Mouse (Mus musculus): ENCODE measurements around the gene Neurod1. TPM values are rescaled to one million over a fixed set of nuclear protein-coding genes. Genes with fewer than 3 reads are reported as not detected.

Neurod1 gene
- polyA plus RNA-seq, 1 experiment: not detected

DNA sequence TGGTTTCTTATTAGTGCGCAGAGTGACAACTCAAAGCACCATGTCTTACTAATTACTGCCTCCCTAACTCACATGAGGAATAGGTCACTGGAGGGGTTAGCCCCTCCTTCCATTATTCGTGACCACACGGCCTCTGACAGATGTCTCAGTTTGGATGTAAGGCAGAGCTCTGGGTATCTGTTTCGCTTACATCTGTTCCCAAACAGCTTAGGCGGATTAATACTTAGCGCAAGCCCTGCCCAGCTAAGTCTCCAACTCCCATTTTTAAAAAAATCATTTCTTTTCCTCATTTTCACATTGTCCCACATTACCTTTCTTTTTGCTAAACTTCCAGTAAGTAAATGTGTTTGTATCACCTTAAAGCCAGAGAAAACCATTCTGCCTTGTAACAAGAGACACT lies 34.9 kb downstream of the Neurod1 start:
- Histone ChIP-seq H3K36me3 (ENCODE audit: control insufficient read depth, insufficient read depth) (no peaks in the 10 kb centered on the region), H3K27me3 (ENCODE audit: control insufficient read depth, insufficient read depth, insufficient read length) (no peaks in the 10 kb centered on the region), H3K79me3 (ENCODE audit: low read depth) (no peaks in the 10 kb centered on the region), H3K79me2 (ENCODE audit: control insufficient read depth, insufficient read depth) (no peaks in the 10 kb centered on the region), H3K4me3 (ENCODE audit: insufficient read depth, poor library complexity, severe bottlenecking) (no peak overlapping the region), H3ac (ENCODE audit: control insufficient read depth, insufficient read length, low read depth) (no peak overlapping the region)
- TF ChIP-seq MYOG (IDR thresholded peaks at IDR 0.05; ENCODE audit: control insufficient read depth, extremely low read depth, insufficient read length) (no peak), CTCF (IDR thresholded peaks at IDR 0.05; ENCODE audit: control insufficient read depth, insufficient read depth, insufficient read length) (no peak), MAX (IDR thresholded peaks at IDR 0.05) (no peak), MYOD1 (IDR thresholded peaks at IDR 0.05; ENCODE audit: control insufficient read depth, insufficient read length, low read depth) (no peak), CEBPB (IDR thresholded peaks at IDR 0.05; ENCODE audit: low read depth) (no peak), FOSL1 (IDR thresholded peaks at IDR 0.05; ENCODE audit: insufficient read depth, low read length, poor library complexity, severe bottlenecking) (no peak), USF1 (IDR thresholded peaks at IDR 0.05; ENCODE audit: low read depth) (no peak)

DNA sequence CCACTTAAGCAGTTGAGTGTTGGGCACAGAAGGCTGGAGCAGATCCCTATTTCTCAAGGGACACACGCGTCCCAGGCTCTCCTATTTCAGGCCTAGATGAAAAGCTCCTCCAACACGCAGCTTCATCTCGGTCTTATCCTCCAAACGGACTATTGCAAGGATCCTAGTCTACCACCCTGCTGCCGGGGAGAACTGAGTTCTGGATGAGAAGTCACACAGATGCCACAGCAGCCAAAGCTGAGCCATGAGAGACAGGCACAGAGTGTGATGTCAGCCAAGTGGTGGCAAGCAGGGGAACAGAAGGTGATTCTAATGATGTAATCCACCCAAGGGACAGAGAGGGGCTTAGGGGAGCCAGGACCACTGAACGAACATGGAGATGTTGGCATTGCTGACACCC lies 42.0 kb downstream of the Neurod1 start:
- Histone ChIP-seq H3K79me3 (ENCODE audit: low read depth) (no peaks in the 10 kb centered on the region), H3K36me3 (ENCODE audit: control insufficient read depth, insufficient read depth) (no peaks in the 10 kb centered on the region), H3ac (ENCODE audit: control insufficient read depth, insufficient read length, low read depth) (no peak overlapping the region), H3K27me3 (ENCODE audit: control insufficient read depth, insufficient read depth, insufficient read length) (no peaks in the 10 kb centered on the region), H3K79me2 (ENCODE audit: control insufficient read depth, insufficient read depth) (no peaks in the 10 kb centered on the region), H3K4me3 (ENCODE audit: insufficient read depth, poor library complexity, severe bottlenecking) (no peak overlapping the region)
- TF ChIP-seq MYOD1 (IDR thresholded peaks at IDR 0.05; ENCODE audit: control insufficient read depth, insufficient read length, low read depth): no peak
- no peak for TF ChIP-seq MAX (IDR thresholded peaks at IDR 0.05)
- TF ChIP-seq MYOG (IDR thresholded peaks at IDR 0.05; ENCODE audit: control insufficient read depth, extremely low read depth, insufficient read length): no peak
- no peak for TF ChIP-seq CEBPB (IDR thresholded peaks at IDR 0.05; ENCODE audit: low read depth)
- no peak for TF ChIP-seq FOSL1 (IDR thresholded peaks at IDR 0.05; ENCODE audit: insufficient read depth, low read length, poor library complexity, severe bottlenecking)
- no peak for TF ChIP-seq CTCF (IDR thresholded peaks at IDR 0.05; ENCODE audit: control insufficient read depth, insufficient read depth, insufficient read length)
- no peak for TF ChIP-seq USF1 (IDR thresholded peaks at IDR 0.05; ENCODE audit: low read depth)

DNA sequence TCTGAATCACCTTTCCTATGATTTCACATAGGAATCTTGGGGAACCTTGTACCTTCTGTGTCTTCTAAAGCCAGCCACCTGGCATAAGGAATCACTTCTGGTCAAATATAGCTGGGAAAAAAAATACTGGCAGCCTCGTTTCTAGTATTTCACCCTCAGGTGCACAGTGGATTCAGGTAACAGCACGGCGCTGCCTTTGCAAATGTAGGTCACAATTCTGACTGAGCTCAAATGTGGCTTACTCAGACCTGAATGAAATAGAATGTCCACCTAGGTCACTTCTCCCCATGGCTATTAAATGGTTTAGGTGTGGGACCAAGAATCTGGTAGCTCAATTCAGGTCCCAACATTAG lies 45.7 kb downstream of the Neurod1 start:
- no peaks in the 10 kb centered on the region for H3K79me2 ChIP-seq (ENCODE audit: control insufficient read depth, insufficient read depth)
- no peak overlapping the region for H3ac ChIP-seq (ENCODE audit: control insufficient read depth, insufficient read length, low read depth)
- no peaks in the 10 kb centered on the region for H3K27me3 ChIP-seq (ENCODE audit: control insufficient read depth, insufficient read depth, insufficient read length)
- no peaks in the 10 kb centered on the region for H3K36me3 ChIP-seq (ENCODE audit: control insufficient read depth, insufficient read depth)
- no peak overlapping the region for H3K4me3 ChIP-seq (ENCODE audit: insufficient read depth, poor library complexity, severe bottlenecking)
- no peaks in the 10 kb centered on the region for H3K79me3 ChIP-seq (ENCODE audit: low read depth)
- TF ChIP-seq MAX (IDR thresholded peaks at IDR 0.05): no peak
- no peak for TF ChIP-seq CEBPB (IDR thresholded peaks at IDR 0.05; ENCODE audit: low read depth)
- TF ChIP-seq MYOD1 (IDR thresholded peaks at IDR 0.05; ENCODE audit: control insufficient read depth, insufficient read length, low read depth): no peak
- no peak for TF ChIP-seq CTCF (IDR thresholded peaks at IDR 0.05; ENCODE audit: control insufficient read depth, insufficient read depth, insufficient read length)
- no peak for TF ChIP-seq FOSL1 (IDR thresholded peaks at IDR 0.05; ENCODE audit: insufficient read depth, low read length, poor library complexity, severe bottlenecking)
- no peak for TF ChIP-seq MYOG (IDR thresholded peaks at IDR 0.05; ENCODE audit: control insufficient read depth, extremely low read depth, insufficient read length)
- no peak for TF ChIP-seq USF1 (IDR thresholded peaks at IDR 0.05; ENCODE audit: low read depth)

DNA sequence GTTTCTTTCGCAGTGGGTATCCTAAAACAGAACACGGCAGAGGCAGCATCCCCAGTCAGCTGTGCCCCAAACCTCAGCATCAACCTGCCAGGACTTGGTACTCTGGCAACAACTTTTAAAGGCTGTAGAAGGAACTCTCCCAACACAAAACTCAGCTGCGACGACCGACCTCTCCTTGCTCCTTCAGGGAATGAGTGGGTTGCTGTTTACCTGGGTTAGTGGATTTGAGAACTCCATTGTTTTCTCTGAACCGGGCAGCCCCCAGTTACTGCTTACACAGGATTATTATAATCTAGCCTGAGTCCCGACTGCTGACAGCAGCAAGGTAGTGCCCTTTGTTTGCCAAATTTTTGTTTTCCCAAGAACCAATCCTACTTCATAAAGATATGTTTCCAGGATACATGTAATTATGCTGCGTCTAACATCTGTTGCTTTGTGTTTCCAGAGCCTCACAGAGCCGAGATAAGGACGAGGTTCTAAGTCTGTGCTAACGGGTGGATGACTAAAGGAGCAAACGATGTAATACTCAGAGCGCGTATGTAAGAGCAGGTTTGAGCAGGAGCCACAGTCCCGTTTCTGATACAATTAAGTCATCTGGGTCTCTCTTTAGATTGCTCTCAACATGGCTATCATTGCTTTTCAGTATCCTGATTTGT lies 46.2 kb downstream of the Neurod1 start:
- Histone ChIP-seq H3ac (ENCODE audit: control insufficient read depth, insufficient read length, low read depth) (no peak overlapping the region), H3K79me3 (ENCODE audit: low read depth) (no peaks in the 10 kb centered on the region), H3K4me3 (ENCODE audit: insufficient read depth, poor library complexity, severe bottlenecking) (no peak overlapping the region), H3K27me3 (ENCODE audit: control insufficient read depth, insufficient read depth, insufficient read length) (no peaks in the 10 kb centered on the region), H3K79me2 (ENCODE audit: control insufficient read depth, insufficient read depth) (no peaks in the 10 kb centered on the region), H3K36me3 (ENCODE audit: control insufficient read depth, insufficient read depth) (no peaks in the 10 kb centered on the region)
- TF ChIP-seq MAX (IDR thresholded peaks at IDR 0.05): no peak

DNA sequence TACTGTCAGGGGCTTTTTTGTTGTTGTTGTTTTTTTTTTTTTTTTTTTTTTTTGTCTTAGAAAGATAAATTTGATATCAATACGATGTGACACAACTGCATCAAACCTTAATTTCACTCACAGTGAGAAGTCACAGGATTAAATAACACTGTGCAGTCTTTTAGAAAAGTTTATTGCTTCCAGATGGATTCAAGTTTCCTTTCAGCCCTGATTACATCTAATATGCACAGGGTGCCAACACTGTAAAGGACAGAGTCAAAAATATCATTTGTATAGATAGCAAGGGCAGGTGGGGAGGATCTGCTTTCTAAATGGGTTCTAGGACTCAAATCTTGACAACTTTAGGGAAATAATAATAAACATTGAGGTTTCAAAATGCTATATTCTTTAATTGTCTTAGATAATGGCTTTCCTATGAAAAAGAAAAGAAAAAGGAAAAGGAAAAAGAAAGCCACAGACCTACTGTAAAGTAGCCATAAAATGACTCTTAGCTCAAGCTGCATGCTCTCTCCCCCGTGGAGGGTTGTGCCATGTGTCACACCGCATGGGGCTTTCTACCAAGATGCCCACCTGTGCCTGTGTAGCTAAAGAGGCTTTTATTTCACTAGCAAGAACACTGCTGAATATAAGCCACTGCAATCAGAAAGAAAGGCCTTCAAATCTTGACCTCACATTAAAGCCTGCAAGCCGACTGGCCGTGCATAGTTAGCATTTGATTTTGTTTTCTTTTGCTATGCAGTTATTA lies 50.7 kb downstream of the Neurod1 start:
- Histone ChIP-seq H3ac (ENCODE audit: control insufficient read depth, insufficient read length, low read depth) (no peak overlapping the region), H3K27me3 (ENCODE audit: control insufficient read depth, insufficient read depth, insufficient read length) (no peaks in the 10 kb centered on the region), H3K36me3 (ENCODE audit: control insufficient read depth, insufficient read depth) (no peaks in the 10 kb centered on the region), H3K79me2 (ENCODE audit: control insufficient read depth, insufficient read depth) (no peaks in the 10 kb centered on the region), H3K79me3 (ENCODE audit: low read depth) (no peaks in the 10 kb centered on the region), H3K4me3 (ENCODE audit: insufficient read depth, poor library complexity, severe bottlenecking) (no peak overlapping the region)
- TF ChIP-seq MAX (IDR thresholded peaks at IDR 0.05) (no peak), MYOG (IDR thresholded peaks at IDR 0.05; ENCODE audit: control insufficient read depth, extremely low read depth, insufficient read length) (no peak), CEBPB (IDR thresholded peaks at IDR 0.05; ENCODE audit: low read depth) (no peak), MYOD1 (IDR thresholded peaks at IDR 0.05; ENCODE audit: control insufficient read depth, insufficient read length, low read depth) (no peak), CTCF (IDR thresholded peaks at IDR 0.05; ENCODE audit: control insufficient read depth, insufficient read depth, insufficient read length) (no peak), USF1 (IDR thresholded peaks at IDR 0.05; ENCODE audit: low read depth) (no peak), FOSL1 (IDR thresholded peaks at IDR 0.05; ENCODE audit: insufficient read depth, low read length, poor library complexity, severe bottlenecking) (no peak)

Other genes starting within 250 kb of the Neurod1 start
- gene Itga4, start 201.3 kb downstream of the Neurod1 start, polyA plus RNA-seq (2012; fragmentation: generic; extraction: Trizol): 0.84 TPM
- gene Cerkl, start within 50 bp of the Neurod1 start, polyA plus RNA-seq (2012; fragmentation: generic; extraction: Trizol): not detected
- gene Itprid2, start 178.6 kb upstream of the Neurod1 start, polyA plus RNA-seq (2012; fragmentation: generic; extraction: Trizol): 10.1 TPM

Measured in C2C12 (cell line).